Mouse (Mus musculus) midbrain, embryonic 10.5 days (tissue): ENCODE results near the gene AI661453. TPM values are rescaled to one million over a fixed set of nuclear protein-coding genes. Genes with fewer than 3 reads are reported as not detected.

Experiments
- DNase-seq: peaks from one replicate; pipeline ENCODE4 v3.0.0-alpha.2; 2017; ENCODE audit warnings: low spot score
- H3K27ac ChIP-seq: fragments of 300-500 bp; sonication (generic); replicated peaks from 2 replicates; pipeline ENCODE4 v1.5.1; 2016; ENCODE audit warnings: mild to moderate bottlenecking
- H3K27me3 ChIP-seq: fragments of 300-500 bp; sonication (generic); 2 replicates; pipeline ENCODE4 v1.6.1; 2016; ENCODE audit warnings: low read depth, mild to moderate bottlenecking; ENCODE audit not compliant: poor library complexity, severe bottlenecking
- H3K36me3 ChIP-seq: fragments of 300-500 bp; sonication (generic); 2 replicates; pipeline ENCODE4 v1.6.1; 2016; ENCODE audit warnings: mild to moderate bottlenecking, moderate library complexity
- H3K4me1 ChIP-seq: fragments of 300-500 bp; sonication (generic); 2 replicates; pipeline ENCODE4 v1.6.1; 2016
- H3K4me3 ChIP-seq: fragments of 300-500 bp; sonication (generic); 2 replicates; pipeline ENCODE4 v1.5.1; 2016; ENCODE audit warnings: mild to moderate bottlenecking, moderate library complexity
- H3K9me3 ChIP-seq: fragments of 300-500 bp; sonication (generic); replicated peaks from 2 replicates; pipeline ENCODE4 v1.6.1; 2016; ENCODE audit warnings: mild to moderate bottlenecking
- WGBS: fragments of 180-500 bp; shearing (Covaris S2); methylation state at CpG from one replicate; pipeline ENCODE4 v1.1.7; 2016; 5-methylcytosine and 5-hydroxymethylcytosine counted together
- polyA plus RNA-seq: library from polyadenylated mRNA; unstranded; fragments of >200 nt; fragmentation: Nextera tagmentation; extraction: Ambion mirVana; gene quantifications from 2 replicates; pipeline ENCODE4 v1.2.1, GENCODE M21; 2016

The AI661453 gene
- polyA plus RNA-seq, 1 experiment from 2014 or later, result 0.20 TPM

GRCm38 (mm10) chr17:47445518-47445917 lies 9.1 kb downstream of the AI661453 start:
- no peak for DNase-seq
- no peaks in the 10 kb centered on the region for H3K36me3 ChIP-seq
- WGBS, result 73% methylated on average over 11 of the region's 11 CpGs
- no peak overlapping the region for H3K27ac ChIP-seq
- H3K9me3 ChIP-seq, result no peaks in the 10 kb centered on the region
- H3K4me3 ChIP-seq, result no peak overlapping the region
- peaks cover 47% of the 10 kb centered on the region for H3K4me1 ChIP-seq
- H3K27me3 ChIP-seq, result peaks cover 15% of the 10 kb centered on the region

- H3K27me3 ChIP-seq, result peaks cover 10% of the 10 kb centered on the region
- no peak overlapping the region for H3K27ac ChIP-seq
- no peak overlapping the region for H3K4me3 ChIP-seq
- no peaks in the 10 kb centered on the region for H3K9me3 ChIP-seq
- H3K36me3 ChIP-seq, result no peaks in the 10 kb centered on the region
- peaks cover 42% of the 10 kb centered on the region for H3K4me1 ChIP-seq
- 71% methylated on average over 9 of the region's 9 CpGs for WGBS
- DNase-seq, result no peak
Measured at GRCm38 (mm10) chr17:47446025-47446424, 9.6 kb downstream of the AI661453 start.

- Histone ChIP-seq H3K4me3 (no peak overlapping the region), H3K27me3 (peaks cover 9% of the 10 kb centered on the region), H3K36me3 (no peaks in the 10 kb centered on the region), H3K9me3 (no peaks in the 10 kb centered on the region), H3K4me1 (peaks cover 37% of the 10 kb centered on the region), H3K27ac (no peak overlapping the region)
- no peak for DNase-seq
- 88% methylated on average over 11 of the region's 11 CpGs for WGBS
Measured at GRCm38 (mm10) chr17:47446561-47446960, 10.1 kb downstream of the AI661453 start.

- no peak for DNase-seq
- Histone ChIP-seq H3K27me3 (peaks cover 9% of the 10 kb centered on the region), H3K36me3 (no peaks in the 10 kb centered on the region), H3K27ac (no peak overlapping the region), H3K9me3 (no peaks in the 10 kb centered on the region), H3K4me3 (no peak overlapping the region), H3K4me1 (peaks cover 38% of the 10 kb centered on the region)
- 46% methylated on average over 8 of the region's 8 CpGs for WGBS
Measured at GRCm38 (mm10) chr17:47448523-47449372, 12.3 kb downstream of the AI661453 start.

GRCm38 (mm10) chr17:47449432-47449831 lies 13.0 kb downstream of the AI661453 start:
- Histone ChIP-seq H3K4me3 (no peak overlapping the region), H3K27ac (no peak overlapping the region), H3K9me3 (no peaks in the 10 kb centered on the region), H3K27me3 (peaks cover 9% of the 10 kb centered on the region), H3K36me3 (no peaks in the 10 kb centered on the region), H3K4me1 (peaks cover 38% of the 10 kb centered on the region)
- no peak for DNase-seq
- 80% methylated on average over 5 of the region's 5 CpGs for WGBS

GRCm38 (mm10) chr17:47450239-47450638 lies 13.8 kb downstream of the AI661453 start:
- H3K4me1 ChIP-seq, result peaks cover 37% of the 10 kb centered on the region
- no peak for DNase-seq
- 41% methylated on average over 7 of the region's 7 CpGs for whole genome bisulfite sequencing
- H3K36me3 ChIP-seq, result no peaks in the 10 kb centered on the region
- no peak overlapping the region for H3K27ac ChIP-seq
- H3K27me3 ChIP-seq, result peaks cover 5% of the 10 kb centered on the region; the same call in 1 of the 2 replicates
- no peak overlapping the region for H3K4me3 ChIP-seq
- no peaks in the 10 kb centered on the region for H3K9me3 ChIP-seq

GRCm38 (mm10) chr17:47450880-47451565 lies 14.6 kb downstream of the AI661453 start:
- Histone ChIP-seq H3K27me3 (peaks cover 5% of the 10 kb centered on the region; the same call in 1 of the 2 replicates), H3K9me3 (no peaks in the 10 kb centered on the region), H3K27ac (no peak overlapping the region), H3K36me3 (no peaks in the 10 kb centered on the region), H3K4me3 (no peak overlapping the region), H3K4me1 (peaks cover 30% of the 10 kb centered on the region)
- DNase-seq, result no peak
- WGBS, result 79% methylated on average over 12 of the region's 12 CpGs

- H3K9me3 ChIP-seq, result no peaks in the 10 kb centered on the region
- no peak overlapping the region for H3K4me3 ChIP-seq
- no peak for DNase-seq
- no peak overlapping the region for H3K27ac ChIP-seq
- no peaks in the 10 kb centered on the region for H3K36me3 ChIP-seq
- peaks cover 23% of the 10 kb centered on the region for H3K4me1 ChIP-seq
- WGBS, result 51% methylated on average over 7 of the region's 7 CpGs
- peaks cover 5% of the 10 kb centered on the region; the same call in 1 of the 2 replicates for H3K27me3 ChIP-seq
Measured at GRCm38 (mm10) chr17:47452886-47453285, 16.5 kb downstream of the AI661453 start.

GRCm38 (mm10) chr17:47454675-47455074 lies 18.3 kb downstream of the AI661453 start:
- no peak for DNase-seq
- peaks cover 1% of the 10 kb centered on the region; the same call in 1 of the 2 replicates for H3K27me3 ChIP-seq

GRCm38 (mm10) chr17:47458310-47458709 lies 21.9 kb downstream of the AI661453 start:
- Histone ChIP-seq H3K4me1 (peaks cover 9% of the 10 kb centered on the region), H3K36me3 (no peaks in the 10 kb centered on the region), H3K4me3 (no peak overlapping the region), H3K9me3 (no peaks in the 10 kb centered on the region), H3K27ac (no peak overlapping the region), H3K27me3 (peaks cover 24% of the 10 kb centered on the region)
- no peak for DNase-seq
- WGBS, result 87% methylated on average over 13 of the region's 13 CpGs

More at GRCm38 (mm10) chr17:47454675-47455074, 18.3 kb downstream of the AI661453 start:
- Histone ChIP-seq H3K9me3 (no peaks in the 10 kb centered on the region), H3K4me3 (no peak overlapping the region), H3K27ac (no peak overlapping the region), H3K4me1 (peaks cover 13% of the 10 kb centered on the region), H3K36me3 (no peaks in the 10 kb centered on the region)
- WGBS, result 86% methylated on average over 8 of the region's 8 CpGs

GRCm38 (mm10) chr17:47458936-47459335 lies 22.5 kb downstream of the AI661453 start:
- H3K9me3 ChIP-seq, result no peaks in the 10 kb centered on the region
- peaks cover 12% of the 10 kb centered on the region for H3K4me1 ChIP-seq
- no peaks in the 10 kb centered on the region for H3K36me3 ChIP-seq
- H3K4me3 ChIP-seq, result no peak overlapping the region
- no peak for DNase-seq
- peaks cover 29% of the 10 kb centered on the region for H3K27me3 ChIP-seq
- WGBS, result 96% methylated on average over 2 of the region's 2 CpGs
- no peak overlapping the region for H3K27ac ChIP-seq

GRCm38 (mm10) chr17:47459341-47459919 lies 23.0 kb downstream of the AI661453 start:
- Histone ChIP-seq H3K4me1 (peaks cover 17% of the 10 kb centered on the region), H3K27me3 (peaks cover 34% of the 10 kb centered on the region), H3K36me3 (no peaks in the 10 kb centered on the region), H3K4me3 (no peak overlapping the region), H3K9me3 (no peaks in the 10 kb centered on the region), H3K27ac (no peak overlapping the region)
- no peak for DNase-seq
- WGBS, result 86% methylated on average over 3 of the region's 3 CpGs
